Mouse (Mus musculus) midbrain, embryonic 10.5 days (tissue): ENCODE data around the gene Ppp1r36. TPM values are rescaled to one million over a fixed set of nuclear protein-coding genes. Genes with fewer than 3 reads are reported as not detected.

Experiments used
- DNase-seq: peaks from one replicate; pipeline ENCODE4 v3.0.0-alpha.2; 2017; ENCODE audit warnings: low spot score
- H3K27ac ChIP-seq: fragments of 300-500 bp; sonication (generic); replicated peaks from 2 replicates; pipeline ENCODE4 v1.5.1; 2016; ENCODE audit warnings: mild to moderate bottlenecking
- H3K27me3 ChIP-seq: fragments of 300-500 bp; sonication (generic); 2 replicates; pipeline ENCODE4 v1.6.1; 2016; ENCODE audit warnings: low read depth, mild to moderate bottlenecking; ENCODE audit not compliant: poor library complexity, severe bottlenecking
- H3K36me3 ChIP-seq: fragments of 300-500 bp; sonication (generic); 2 replicates; pipeline ENCODE4 v1.6.1; 2016; ENCODE audit warnings: mild to moderate bottlenecking, moderate library complexity
- H3K4me1 ChIP-seq: fragments of 300-500 bp; sonication (generic); 2 replicates; pipeline ENCODE4 v1.6.1; 2016
- H3K4me3 ChIP-seq: fragments of 300-500 bp; sonication (generic); 2 replicates; pipeline ENCODE4 v1.5.1; 2016; ENCODE audit warnings: mild to moderate bottlenecking, moderate library complexity
- H3K9me3 ChIP-seq: fragments of 300-500 bp; sonication (generic); replicated peaks from 2 replicates; pipeline ENCODE4 v1.6.1; 2016; ENCODE audit warnings: mild to moderate bottlenecking
- WGBS: fragments of 180-500 bp; shearing (Covaris S2); methylation state at CpG from one replicate; pipeline ENCODE4 v1.1.7; 2016; 5-methylcytosine and 5-hydroxymethylcytosine counted together
- polyA plus RNA-seq: library from polyadenylated mRNA; unstranded; fragments of >200 nt; fragmentation: Nextera tagmentation; extraction: Ambion mirVana; gene quantifications from 2 replicates; pipeline ENCODE4 v1.2.1, GENCODE M21; 2016

Ppp1r36 gene
- polyA plus RNA-seq, 1 experiment from 2014 or later, result 0.33 TPM

DNA sequence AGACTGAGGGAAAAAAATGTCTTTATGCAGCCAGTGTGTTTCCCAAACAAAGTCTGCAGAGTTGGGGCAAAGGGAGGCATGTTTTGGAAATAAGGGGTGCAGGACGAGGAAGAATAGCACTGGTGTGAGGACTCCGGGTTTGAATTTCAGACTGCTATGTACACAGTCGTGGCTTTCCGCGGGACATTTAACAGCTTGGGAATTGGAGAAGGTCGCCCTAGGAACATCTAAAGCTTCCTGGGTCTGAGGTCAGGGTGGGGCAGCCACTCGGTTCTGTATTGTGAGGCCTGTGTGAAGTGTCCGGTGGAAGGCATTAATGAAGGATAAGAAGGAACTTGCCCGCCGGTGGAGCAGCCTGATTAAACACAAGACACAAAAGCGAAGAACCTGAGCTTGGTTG lies 68.0 kb downstream of the Ppp1r36 start:
- Histone ChIP-seq H3K4me3 (no peak overlapping the region), H3K27me3 (no peaks in the 10 kb centered on the region), H3K9me3 (no peaks in the 10 kb centered on the region), H3K4me1 (peaks cover 15% of the 10 kb centered on the region), H3K36me3 (no peaks in the 10 kb centered on the region), H3K27ac (peak overlapping the region; percentile 43; the same call in 1 of the 2 replicates)
- DNase-seq, result no peak
- 52% methylated on average over 11 of the region's 11 CpGs for WGBS

DNA sequence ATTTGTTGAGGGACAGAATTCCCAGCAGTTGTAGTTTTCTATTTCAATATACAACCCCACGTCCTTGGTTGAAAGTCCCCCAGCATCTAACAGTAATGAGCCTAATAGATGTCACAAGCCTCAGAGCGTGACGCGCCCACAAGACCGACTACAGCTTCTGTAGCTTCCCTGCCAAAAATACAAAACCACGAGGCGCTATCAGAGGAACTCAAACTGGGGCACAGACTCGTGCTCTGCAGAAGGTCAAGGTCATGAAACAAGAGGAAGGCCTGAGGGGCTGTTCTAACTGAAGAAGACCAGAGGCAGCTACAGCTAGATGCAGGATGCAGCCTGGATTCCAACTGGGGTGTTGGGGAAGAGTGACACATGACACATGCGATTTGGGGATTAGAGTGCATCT lies 69.6 kb downstream of the Ppp1r36 start:
- peaks cover 7% of the 10 kb centered on the region; the same call in 1 of the 2 replicates for H3K9me3 ChIP-seq
- H3K36me3 ChIP-seq, result no peaks in the 10 kb centered on the region
- no peak overlapping the region for H3K27ac ChIP-seq
- no peak for DNase-seq
- H3K4me1 ChIP-seq, result peaks cover 15% of the 10 kb centered on the region
- WGBS, result 84% methylated on average over 9 of the region's 9 CpGs
- no peaks in the 10 kb centered on the region for H3K27me3 ChIP-seq
- H3K4me3 ChIP-seq, result no peak overlapping the region

Other genes with a start within 250 kb of the Ppp1r36 start
- gene Esr2, start 240.3 kb upstream of the Ppp1r36 start, polyA plus RNA-seq, result 0.06 and 0.07 TPM in 2 replicates
- gene Tex21, start 170.8 kb upstream of the Ppp1r36 start, polyA plus RNA-seq, result not detected in 2 replicates
- gene Mthfd1, start 162.2 kb upstream of the Ppp1r36 start, polyA plus RNA-seq, result 82.4 and 91.8 TPM in 2 replicates
- gene Akap5, start 92.6 kb upstream of the Ppp1r36 start, polyA plus RNA-seq, result 2.5 and 4.7 TPM in 2 replicates
- gene Zbtb25, start 47.9 kb upstream of the Ppp1r36 start, polyA plus RNA-seq, result 18.2 and 19.0 TPM in 2 replicates
- gene Zbtb1, start 47.3 kb upstream of the Ppp1r36 start, polyA plus RNA-seq, result 7.2 and 7.9 TPM in 2 replicates
- 4.9 and 5.9 TPM in 2 replicates for gene Hspa2, start 13.4 kb upstream of the Ppp1r36 start, polyA plus RNA-seq
- gene Plekhg3, start 113.4 kb downstream of the Ppp1r36 start, polyA plus RNA-seq, result 1.1 and 1.5 TPM in 2 replicates